Mouse (Mus musculus): Measurements from ENCODE around the gene Ddi2. TPM values are rescaled to one million over a fixed set of nuclear protein-coding genes. Genes with fewer than 3 reads are reported as not detected.

The Ddi2 gene
- total and polyA plus RNA-seq, 2 experiments from 2014 or later = 11.1 to 20.7 TPM

- WGBS = 91% methylated on average over 19 of the region's 19 CpGs
- no peak overlapping the region for H3K27ac ChIP-seq (ENCODE audit: low read depth, low read length)
- no peaks in the 10 kb centered on the region for H3K9me3 ChIP-seq (ENCODE audit: low read length)
- peaks cover 3% of the 10 kb centered on the region; the same call in 1 of the 2 replicates for H3K36me3 ChIP-seq (ENCODE audit: insufficient read depth)
- H3K4me3 ChIP-seq (ENCODE audit: low read depth, low read length) = no peak overlapping the region
- H3K9ac ChIP-seq = no peak overlapping the region
- DNase-seq (no peak), ATAC-seq (no peak)
- H3K27me3 ChIP-seq (ENCODE audit: insufficient read depth, low read length) = no peaks in the 10 kb centered on the region
- TF ChIP-seq CTCF (IDR thresholded peaks at IDR 0.05; ENCODE audit: low read depth) = no peak
- no peak overlapping the region for H3K4me2 ChIP-seq (ENCODE audit: low read depth)
- no peaks in the 10 kb centered on the region for H3K4me1 ChIP-seq (ENCODE audit: insufficient read depth)
These were observed 32.2 kb upstream of the Ddi2 start for GRCm38 (mm10) chr4:141755375-141755930.

GRCm38 (mm10) chr4:141752076-141752421 is 28.8 kb upstream of the Ddi2 start:
- DNase-seq (no peak), ATAC-seq (no peak)
- Histone ChIP-seq H3K4me3 (ENCODE audit: low read depth, low read length) (no peak overlapping the region), H3K9ac (no peak overlapping the region), H3K27me3 (ENCODE audit: insufficient read depth, low read length) (no peaks in the 10 kb centered on the region), H3K9me3 (ENCODE audit: low read length) (no peaks in the 10 kb centered on the region), H3K36me3 (ENCODE audit: insufficient read depth) (no peaks in the 10 kb centered on the region), H3K4me1 (ENCODE audit: insufficient read depth) (no peaks in the 10 kb centered on the region), H3K27ac (ENCODE audit: low read depth, low read length) (no peak overlapping the region), H3K4me2 (ENCODE audit: low read depth) (no peak overlapping the region)
- no peak for TF ChIP-seq CTCF (IDR thresholded peaks at IDR 0.05; ENCODE audit: low read depth)
- 17% methylated on average over 4 of the region's 4 CpGs for WGBS

- no peaks in the 10 kb centered on the region for H3K9me3 ChIP-seq (ENCODE audit: low read length)
- WGBS = 50% methylated on average over 4 of the region's 4 CpGs
- ATAC-seq (no peak), DNase-seq (no peak)
- H3K4me3 ChIP-seq (ENCODE audit: low read depth, low read length) = no peak overlapping the region
- H3K9ac ChIP-seq = no peak overlapping the region
- no peaks in the 10 kb centered on the region for H3K4me1 ChIP-seq (ENCODE audit: insufficient read depth)
- H3K27me3 ChIP-seq (ENCODE audit: insufficient read depth, low read length) = no peaks in the 10 kb centered on the region
- no peaks in the 10 kb centered on the region for H3K36me3 ChIP-seq (ENCODE audit: insufficient read depth)
- no peak for TF ChIP-seq CTCF (IDR thresholded peaks at IDR 0.05; ENCODE audit: low read depth)
- no peak overlapping the region for H3K4me2 ChIP-seq (ENCODE audit: low read depth)
- no peak overlapping the region for H3K27ac ChIP-seq (ENCODE audit: low read depth, low read length)
These were observed 28.3 kb upstream of the Ddi2 start for GRCm38 (mm10) chr4:141751419-141752075.

- no peak overlapping the region for H3K4me3 ChIP-seq (ENCODE audit: low read depth, low read length)
- no peaks in the 10 kb centered on the region for H3K4me1 ChIP-seq (ENCODE audit: insufficient read depth)
- 68% methylated on average over 3 of the region's 3 CpGs for WGBS
- no peak overlapping the region for H3K27ac ChIP-seq (ENCODE audit: low read depth, low read length)
- no peak overlapping the region for H3K4me2 ChIP-seq (ENCODE audit: low read depth)
- no peak overlapping the region for H3K9ac ChIP-seq
- ATAC-seq (no peak), DNase-seq (no peak)
- H3K9me3 ChIP-seq (ENCODE audit: low read length) = no peaks in the 10 kb centered on the region
- no peak for TF ChIP-seq CTCF (IDR thresholded peaks at IDR 0.05; ENCODE audit: low read depth)
- H3K27me3 ChIP-seq (ENCODE audit: insufficient read depth, low read length) = no peaks in the 10 kb centered on the region
- H3K36me3 ChIP-seq (ENCODE audit: insufficient read depth) = no peaks in the 10 kb centered on the region
These were observed 27.6 kb upstream of the Ddi2 start for GRCm38 (mm10) chr4:141750826-141751225.

GRCm38 (mm10) chr4:141749557-141749956 is 26.3 kb upstream of the Ddi2 start:
- 55% methylated on average over 11 of the region's 11 CpGs for WGBS

GRCm38 (mm10) chr4:141746578-141747346 is 23.5 kb upstream of the Ddi2 start, which contains the start of gene Agmat:
Gene Agmat, plus strand, starts transcription at chr4:141746672.
- Histone ChIP-seq H3K27ac (ENCODE audit: low read depth, low read length) (no peak within 1 kb of the TSS), H3K9ac (no peak within 1 kb of the TSS), H3K4me1 (ENCODE audit: insufficient read depth) (no peaks in the 10 kb centered on the region), H3K36me3 (ENCODE audit: insufficient read depth) (no peaks in the 10 kb centered on the region), H3K9me3 (ENCODE audit: low read length) (no peaks in the 10 kb centered on the region), H3K27me3 (ENCODE audit: insufficient read depth, low read length) (no peaks in the 10 kb centered on the region), H3K4me2 (ENCODE audit: low read depth) (no peak within 1 kb of the TSS), H3K4me3 (ENCODE audit: low read depth, low read length) (no peak within 1 kb of the TSS)
- 28% methylated on average over 25 of the region's 25 CpGs for WGBS
- ATAC-seq = no peak
- TF ChIP-seq CTCF (IDR thresholded peaks at IDR 0.05; ENCODE audit: low read depth) = no peak
- no peak for DNase-seq

More at GRCm38 (mm10) chr4:141749557-141749956, 26.3 kb upstream of the Ddi2 start:
- Histone ChIP-seq H3K27ac (ENCODE audit: low read depth, low read length) (no peak overlapping the region), H3K27me3 (ENCODE audit: insufficient read depth, low read length) (no peaks in the 10 kb centered on the region), H3K4me1 (ENCODE audit: insufficient read depth) (no peaks in the 10 kb centered on the region), H3K4me2 (ENCODE audit: low read depth) (no peak overlapping the region), H3K4me3 (ENCODE audit: low read depth, low read length) (no peak overlapping the region), H3K9me3 (ENCODE audit: low read length) (no peaks in the 10 kb centered on the region), H3K9ac (no peak overlapping the region), H3K36me3 (ENCODE audit: insufficient read depth) (no peaks in the 10 kb centered on the region)
- DNase-seq (no peak), ATAC-seq (no peak)
- no peak for TF ChIP-seq CTCF (IDR thresholded peaks at IDR 0.05; ENCODE audit: low read depth)

GRCm38 (mm10) chr4:141742381-141742780 is 19.2 kb upstream of the Ddi2 start:
- WGBS = 88% methylated on average over 4 of the region's 4 CpGs

More at GRCm38 (mm10) chr4:141742381-141742780, 19.2 kb upstream of the Ddi2 start:
- Histone ChIP-seq H3K9me3 (ENCODE audit: low read length) (no peaks in the 10 kb centered on the region), H3K4me2 (ENCODE audit: low read depth) (no peak overlapping the region), H3K4me3 (ENCODE audit: low read depth, low read length) (no peak overlapping the region), H3K4me1 (ENCODE audit: insufficient read depth) (no peaks in the 10 kb centered on the region), H3K36me3 (ENCODE audit: insufficient read depth) (no peaks in the 10 kb centered on the region), H3K27ac (ENCODE audit: low read depth, low read length) (no peak overlapping the region), H3K27me3 (ENCODE audit: insufficient read depth, low read length) (no peaks in the 10 kb centered on the region), H3K9ac (no peak overlapping the region)
- TF ChIP-seq CTCF (IDR thresholded peaks at IDR 0.05; ENCODE audit: low read depth) = no peak
- ATAC-seq (no peak), DNase-seq (no peak)

Measured in forebrain, postnatal 0 days (tissue).